Mouse (Mus musculus): ENCODE measurements around the gene 3100002H09Rik.

The 3100002H09Rik gene

DNA sequence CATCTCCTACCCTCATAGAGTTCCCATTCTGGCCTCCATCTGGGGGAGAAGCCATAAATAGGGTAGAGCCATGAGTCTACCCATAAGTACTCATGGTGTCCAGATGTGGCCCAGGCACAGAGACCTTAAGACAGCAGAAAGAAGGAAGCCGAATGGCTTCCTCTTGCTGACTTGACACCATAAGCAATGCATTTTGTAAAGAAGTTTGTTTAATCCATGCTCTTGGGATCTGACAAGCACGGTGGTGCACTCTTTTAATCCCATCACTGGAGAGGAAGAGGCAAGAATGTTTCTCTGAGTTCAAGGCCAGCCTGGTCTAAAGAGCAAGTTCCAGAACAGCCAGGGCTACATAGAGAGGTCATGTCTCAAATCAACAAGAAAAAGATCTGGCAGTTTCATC is at the start of gene 3100002H09Rik:
3100002H09Rik (minus strand) TSS at position 101 of the 400 bp plus-strand sequence.
- DNase-seq (ENCODE audit: low spot score in 2 of 2) = no peak

GRCm38 (mm10) chr4:124659251-124660217 is 48.9 kb upstream of the 3100002H09Rik start:
- DNase-seq (ENCODE audit: low spot score in 2 of 2) = no peak

DNA sequence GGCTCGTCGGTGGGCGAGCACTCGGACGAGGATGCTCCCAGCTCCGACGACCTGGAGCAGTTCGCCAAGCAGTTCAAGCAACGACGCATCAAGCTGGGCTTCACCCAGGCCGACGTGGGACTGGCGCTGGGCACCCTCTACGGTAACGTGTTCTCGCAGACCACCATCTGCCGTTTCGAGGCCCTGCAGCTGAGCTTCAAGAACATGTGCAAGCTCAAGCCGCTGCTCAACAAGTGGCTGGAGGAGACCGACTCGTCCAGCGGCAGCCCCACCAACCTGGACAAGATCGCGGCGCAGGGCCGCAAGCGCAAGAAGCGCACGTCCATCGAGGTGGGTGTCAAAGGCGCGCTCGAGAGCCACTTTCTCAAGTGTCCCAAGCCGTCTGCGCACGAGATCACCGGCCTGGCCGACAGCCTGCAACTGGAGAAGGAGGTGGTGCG is 47.8 kb upstream of the 3100002H09Rik start:
- DNase-seq (ENCODE audit: low spot score in 2 of 2) = peak in 1 of 2 experiments; percentile 26

DNA sequence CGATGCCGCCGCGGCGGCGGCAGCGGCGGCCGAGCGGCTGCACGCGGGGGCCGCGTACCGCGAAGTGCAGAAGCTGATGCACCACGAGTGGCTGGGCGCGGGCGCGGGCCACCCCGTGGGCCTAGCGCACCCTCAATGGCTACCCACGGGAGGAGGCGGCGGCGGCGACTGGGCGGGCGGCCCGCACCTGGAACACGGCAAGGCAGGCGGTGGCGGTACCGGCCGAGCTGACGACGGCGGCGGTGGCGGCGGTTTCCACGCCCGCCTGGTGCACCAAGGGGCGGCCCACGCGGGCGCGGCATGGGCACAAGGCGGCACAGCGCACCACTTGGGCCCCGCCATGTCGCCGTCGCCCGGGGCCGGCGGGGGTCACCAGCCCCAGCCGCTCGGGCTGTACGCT is 47.2 kb upstream of the 3100002H09Rik start:
- DNase-seq (ENCODE audit: low spot score in 2 of 2) = no peak

- peak; percentile 83 to 86 for DNase-seq (ENCODE audit: low spot score in 2 of 2)
Measured at GRCm38 (mm10) chr4:124656854-124657650, 46.4 kb upstream of the 3100002H09Rik start.

- DNase-seq (ENCODE audit: low spot score in 2 of 2) = peak in 1 of 2 experiments; percentile 19
Measured at GRCm38 (mm10) chr4:124656518-124656853, 45.9 kb upstream of the 3100002H09Rik start, which contains the start of gene Pou3f1. Pou3f1 (plus strand) TSS chr4:124656807.

- no peak for DNase-seq (ENCODE audit: low spot score in 2 of 2)
Measured at GRCm38 (mm10) chr4:124652886-124653285, 42.3 kb upstream of the 3100002H09Rik start.

- DNase-seq (ENCODE audit: low spot score in 2 of 2) = no peak
Measured at GRCm38 (mm10) chr4:124647909-124648308, 37.3 kb upstream of the 3100002H09Rik start.

DNA sequence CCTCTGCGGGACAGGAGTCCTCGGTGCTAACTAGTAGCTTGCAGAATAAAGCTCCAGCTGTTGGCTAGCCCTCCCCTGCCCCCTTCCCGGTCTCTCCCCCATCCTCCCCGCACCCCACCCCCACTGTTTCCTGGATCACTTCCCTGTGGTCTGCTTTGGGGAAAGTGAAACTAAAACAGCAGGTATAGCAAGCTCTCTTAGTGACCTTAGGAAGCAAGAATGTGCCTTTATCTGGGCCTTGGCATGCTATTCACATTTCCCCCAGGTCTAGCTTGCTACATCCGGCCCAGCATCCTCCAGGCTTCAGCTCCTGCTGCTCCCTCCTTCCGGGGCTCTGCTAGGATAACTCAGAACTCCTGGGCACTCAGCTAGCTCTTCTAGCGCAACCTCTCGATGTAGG is 36.0 kb upstream of the 3100002H09Rik start:
- no peak for DNase-seq (ENCODE audit: low spot score in 2 of 2)

DNA sequence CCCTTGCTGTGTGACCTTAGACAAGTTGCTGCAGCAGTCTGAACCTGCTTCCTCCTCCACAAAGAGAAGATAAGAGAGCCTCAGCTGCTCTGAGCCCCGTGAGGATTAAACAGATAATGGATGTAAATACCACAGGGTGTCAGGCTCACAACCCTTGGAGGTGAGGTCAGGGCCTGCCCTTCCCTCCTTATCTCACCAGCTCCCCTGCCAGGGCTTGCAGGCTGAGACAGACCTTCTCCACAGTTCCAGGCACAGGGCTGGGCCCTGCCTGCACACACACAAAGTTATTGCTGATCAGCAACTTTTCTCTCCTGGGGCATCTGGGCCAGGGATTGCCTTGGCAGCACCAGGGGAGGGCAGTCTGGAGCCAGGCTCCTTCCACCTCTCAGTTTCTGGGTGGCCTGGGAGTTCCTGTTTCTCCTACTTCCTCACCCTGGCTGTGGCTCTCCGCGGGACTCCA is 34.4 kb upstream of the 3100002H09Rik start:
- no peak for DNase-seq (ENCODE audit: low spot score in 2 of 2)

- DNase-seq (ENCODE audit: low spot score in 2 of 2) = no peak
Measured at GRCm38 (mm10) chr4:124643859-124644258, 33.3 kb upstream of the 3100002H09Rik start.

- no peak for DNase-seq (ENCODE audit: low spot score in 2 of 2)
Measured at GRCm38 (mm10) chr4:124639715-124640114, 29.1 kb upstream of the 3100002H09Rik start.

DNA sequence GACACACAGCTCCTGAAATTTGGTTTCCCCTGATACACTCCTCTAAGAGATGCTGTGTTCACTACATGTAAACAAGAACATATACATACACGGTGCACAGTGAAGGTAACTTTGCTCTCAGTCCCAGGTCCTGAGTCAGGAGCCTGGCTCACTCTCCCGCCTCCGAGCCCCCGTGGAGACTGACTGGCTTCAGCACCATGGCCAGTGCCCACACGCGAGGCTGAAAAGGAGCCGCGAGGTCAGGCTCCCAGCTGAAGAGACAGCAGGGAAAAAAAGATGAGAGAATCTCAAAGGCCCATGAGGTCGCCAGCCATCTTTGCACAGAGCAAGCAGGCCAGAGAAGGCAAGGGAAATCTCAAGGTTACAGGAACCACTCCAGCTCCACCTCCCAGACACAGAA is 22.7 kb upstream of the 3100002H09Rik start:
- no peak for DNase-seq (ENCODE audit: low spot score in 2 of 2)

DNA sequence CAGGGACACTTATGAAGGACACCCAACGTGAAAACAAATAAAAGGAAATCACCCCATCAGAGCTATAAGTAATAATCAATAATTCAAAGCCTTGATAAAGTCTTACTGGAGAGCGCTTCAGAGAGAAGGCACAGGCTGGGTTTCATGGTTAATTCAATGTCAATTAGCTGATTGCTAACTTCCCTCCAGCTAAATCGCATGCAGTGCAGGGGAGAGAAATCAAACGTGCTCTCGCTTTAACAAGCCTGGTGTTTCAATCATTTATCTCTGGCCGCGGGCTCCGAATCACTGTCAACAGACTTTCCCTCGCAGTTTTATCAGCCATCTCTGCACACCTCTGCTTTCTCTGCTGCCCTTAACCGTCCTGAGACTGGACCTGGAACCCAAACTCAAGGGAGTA is 22.3 kb upstream of the 3100002H09Rik start:
- no peak for DNase-seq (ENCODE audit: low spot score in 2 of 2)

DNA sequence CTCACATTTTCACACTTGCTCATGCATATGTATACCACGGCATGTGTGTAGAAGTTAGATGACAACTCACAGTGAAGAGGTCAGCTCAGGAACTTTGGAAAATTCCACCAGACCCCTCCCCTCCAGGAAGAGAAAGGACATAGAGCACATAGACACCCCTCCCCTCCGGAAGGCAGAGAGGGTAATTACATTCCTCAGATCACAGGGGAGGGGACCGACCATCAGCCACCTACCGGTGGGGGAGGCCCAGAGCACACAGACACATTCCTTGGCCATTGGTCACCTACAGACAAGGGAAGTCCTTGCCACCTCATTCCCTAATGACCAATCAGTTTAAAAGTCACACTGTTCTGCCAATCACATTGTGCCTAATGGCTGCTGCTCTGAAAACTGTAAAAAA is 20.9 kb upstream of the 3100002H09Rik start:
- DNase-seq (ENCODE audit: low spot score in 2 of 2) = no peak

DNA sequence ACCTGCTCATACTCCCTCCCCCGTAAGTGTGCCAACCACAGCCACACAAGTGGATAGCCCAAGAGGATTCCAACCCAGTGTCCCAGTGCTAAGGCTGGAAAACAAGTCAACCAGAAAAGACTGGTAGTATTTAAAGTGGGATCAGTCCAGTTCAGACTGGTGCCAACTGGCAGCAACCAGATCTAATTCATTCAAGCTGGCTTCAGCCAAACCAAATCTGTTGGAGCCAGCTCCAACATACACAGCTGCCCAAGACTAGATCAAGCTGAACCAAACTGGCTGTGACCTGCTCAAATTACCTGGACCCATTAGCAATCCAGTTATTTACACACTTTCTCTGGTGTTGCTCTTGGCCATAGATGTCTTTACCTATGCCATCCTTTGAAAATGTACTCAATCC is 16.2 kb upstream of the 3100002H09Rik start:
- DNase-seq (ENCODE audit: low spot score in 2 of 2) = no peak

- DNase-seq (ENCODE audit: low spot score in 2 of 2) = peak in 1 of 2 experiments; percentile 23
Measured at GRCm38 (mm10) chr4:124624111-124624581, 13.5 kb upstream of the 3100002H09Rik start.

- DNase-seq (ENCODE audit: low spot score in 2 of 2) = no peak
Measured at GRCm38 (mm10) chr4:124622566-124622965, 12.0 kb upstream of the 3100002H09Rik start.

GRCm38 (mm10) chr4:124621406-124621805 is 10.8 kb upstream of the 3100002H09Rik start:
- no peak for DNase-seq (ENCODE audit: low spot score in 2 of 2)

DNA sequence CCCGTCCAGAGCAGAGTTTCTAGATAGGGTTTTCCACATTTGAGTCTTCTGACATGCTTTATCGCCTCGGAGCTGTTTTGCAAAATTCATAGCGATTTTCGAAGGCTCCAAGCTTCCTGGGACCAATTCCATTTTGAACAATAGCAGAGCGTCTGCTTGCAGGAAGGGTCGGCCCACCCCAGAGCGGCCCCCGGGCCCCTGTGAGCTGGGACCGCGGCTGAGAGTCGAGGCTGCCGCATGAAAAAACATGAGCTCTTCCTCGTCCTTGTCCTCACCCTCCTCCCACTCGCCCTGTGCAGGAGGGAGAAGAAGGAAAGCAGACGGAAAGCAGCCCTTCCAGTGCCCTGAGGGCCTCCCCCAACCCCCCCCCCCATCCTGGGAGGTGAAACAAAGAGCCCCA is 8.0 kb upstream of the 3100002H09Rik start:
- no peak for DNase-seq (ENCODE audit: low spot score in 2 of 2)

GRCm38 (mm10) chr4:124616636-124617035 is 6.0 kb upstream of the 3100002H09Rik start:
- DNase-seq (ENCODE audit: low spot score in 2 of 2) = no peak

GRCm38 (mm10) chr4:124615986-124616385 is 5.4 kb upstream of the 3100002H09Rik start:
- no peak for DNase-seq (ENCODE audit: low spot score in 2 of 2)
